Mouse (Mus musculus): ENCODE data around the gene Gm37240.

GRCm38 (mm10) chr3:84810803-84811202 is 1076.5 kb downstream of the Gm37240 start:
- TF ChIP-seq POLR2A (IDR thresholded peaks at IDR 0.05; ENCODE audit: borderline replicate concordance, control insufficient read depth, low read depth, low read length) (no peak), CTCF (IDR thresholded peaks at IDR 0.05; ENCODE audit: control insufficient read depth, insufficient read depth, low read length) (no peak)
